Mouse (Mus musculus) midbrain, embryonic 14.5 days (tissue): ENCODE measurements around the gene Cwh43. TPM values are rescaled to one million over a fixed set of nuclear protein-coding genes. Genes with fewer than 3 reads are reported as not detected.

Source experiments
- ATAC-seq: fragments of 200-750 bp; cut with Nextera tagmentation; 2 replicates; pipeline ENCODE4 v1.8.0; 2017; ENCODE audit warnings: moderate number of reproducible peaks, moderate library complexity; ENCODE audit not compliant: low FRiP score, low TSS enrichment
- DNase-seq: peaks from one replicate; pipeline ENCODE4 v3.0.0-alpha.2; 2015
- H3K27ac ChIP-seq: fragments of 300-500 bp; sonication (generic); replicated peaks from 2 replicates; pipeline ENCODE4 v1.5.1; 2014; ENCODE audit warnings: mild to moderate bottlenecking, low read depth, low read length, moderate library complexity
- H3K27me3 ChIP-seq: fragments of 300-500 bp; sonication (generic); 2 replicates; pipeline ENCODE4 v1.6.1; 2014; ENCODE audit warnings: low read length, control low read depth, mixed read lengths; ENCODE audit not compliant: control insufficient read depth, insufficient read depth
- H3K36me3 ChIP-seq: fragments of 300-500 bp; sonication (generic); 2 replicates; pipeline ENCODE4 v1.6.1; 2014; ENCODE audit warnings: low read length, control low read depth; ENCODE audit not compliant: control insufficient read depth, insufficient read depth
- H3K4me1 ChIP-seq: fragments of 300-500 bp; sonication (generic); 2 replicates; pipeline ENCODE4 v1.6.1; 2014; ENCODE audit warnings: mild to moderate bottlenecking, antibody characterized with exemption, low read length, control low read depth; ENCODE audit not compliant: control insufficient read depth, insufficient read depth
- H3K4me2 ChIP-seq: fragments of 300-500 bp; sonication (generic); 2 replicates; pipeline ENCODE4 v1.6.1; 2014; ENCODE audit warnings: mild to moderate bottlenecking, low read length, moderate library complexity
- H3K4me3 ChIP-seq: fragments of 300-500 bp; sonication (generic); replicated peaks from 2 replicates; pipeline ENCODE4 v1.5.1; 2014; ENCODE audit warnings: low read depth, low read length
- H3K9ac ChIP-seq: fragments of 300-500 bp; sonication (generic); replicated peaks from 2 replicates; pipeline ENCODE4 v1.6.1; 2014; ENCODE audit warnings: mild to moderate bottlenecking, low read length, moderate library complexity
- H3K9me3 ChIP-seq: fragments of 300-500 bp; sonication (generic); 2 replicates; pipeline ENCODE4 v1.6.1; 2016; ENCODE audit warnings: low read length, control low read depth, mixed read lengths; ENCODE audit not compliant: control insufficient read depth
- WGBS: fragments of 180-500 bp; shearing (Covaris S2); extraction: QIAGEN DNeasy Blood & Tissue Kit; methylation state at CpG from one replicate; pipeline ENCODE4 v1.1.7; 2014; 5-methylcytosine and 5-hydroxymethylcytosine counted together
- polyA plus RNA-seq: library from polyadenylated mRNA; unstranded; fragments of >200 nt; fragmentation: Nextera tagmentation; extraction: Ambion mirVana; gene quantifications from 2 replicates; pipeline ENCODE4 v1.2.1, GENCODE M21; 2014

The Cwh43 gene
- polyA plus RNA-seq, 1 experiment from 2014 or later: 0.38 TPM

- Histone ChIP-seq H3K4me3 (no peak overlapping the region), H3K4me1 (no peaks in the 10 kb centered on the region), H3K4me2 (no peak overlapping the region), H3K36me3 (no peaks in the 10 kb centered on the region), H3K27me3 (no peaks in the 10 kb centered on the region), H3K9ac (no peak overlapping the region), H3K9me3 (no peaks in the 10 kb centered on the region), H3K27ac (no peak overlapping the region)
- no peak for ATAC-seq
- DNase-seq: no peak
- 80% methylated on average over 7 of the region's 7 CpGs for WGBS
Observed at GRCm38 (mm10) chr5:73434764-73435163, 28.9 kb downstream of the Cwh43 start.

GRCm38 (mm10) chr5:73442176-73442575 lies 36.3 kb downstream of the Cwh43 start:
- ATAC-seq: no peak
- Histone ChIP-seq H3K27me3 (no peaks in the 10 kb centered on the region), H3K9me3 (no peaks in the 10 kb centered on the region), H3K9ac (no peak overlapping the region), H3K4me1 (no peaks in the 10 kb centered on the region), H3K4me2 (no peak overlapping the region), H3K27ac (no peak overlapping the region), H3K36me3 (no peaks in the 10 kb centered on the region), H3K4me3 (no peak overlapping the region)
- WGBS: 85% methylated on average over 9 of the region's 9 CpGs
- no peak for DNase-seq

GRCm38 (mm10) chr5:73450276-73450675 lies 44.4 kb downstream of the Cwh43 start:
- no peak for ATAC-seq
- H3K4me1 ChIP-seq: no peaks in the 10 kb centered on the region
- H3K4me3 ChIP-seq: no peak overlapping the region
- no peak for DNase-seq
- 82% methylated on average over 1 of the region's 1 CpGs for WGBS
- H3K4me2 ChIP-seq: no peak overlapping the region
- H3K27me3 ChIP-seq: no peaks in the 10 kb centered on the region
- no peak overlapping the region for H3K27ac ChIP-seq
- H3K36me3 ChIP-seq: no peaks in the 10 kb centered on the region
- H3K9ac ChIP-seq: no peak overlapping the region
- H3K9me3 ChIP-seq: no peaks in the 10 kb centered on the region

- Histone ChIP-seq H3K27me3 (no peaks in the 10 kb centered on the region), H3K27ac (no peak overlapping the region), H3K4me2 (no peak overlapping the region), H3K4me1 (no peaks in the 10 kb centered on the region), H3K4me3 (no peak overlapping the region), H3K9ac (no peak overlapping the region), H3K36me3 (no peaks in the 10 kb centered on the region), H3K9me3 (no peaks in the 10 kb centered on the region)
- 83% methylated on average over 2 of the region's 2 CpGs for WGBS
- DNase-seq: no peak
- ATAC-seq: no peak
Observed at GRCm38 (mm10) chr5:73454502-73455306, 48.8 kb downstream of the Cwh43 start.

GRCm38 (mm10) chr5:73455307-73455687 lies 49.4 kb downstream of the Cwh43 start:
- Histone ChIP-seq H3K27me3 (no peaks in the 10 kb centered on the region), H3K4me3 (no peak overlapping the region), H3K4me2 (no peak overlapping the region), H3K4me1 (no peaks in the 10 kb centered on the region), H3K27ac (no peak overlapping the region), H3K9me3 (no peaks in the 10 kb centered on the region), H3K36me3 (no peaks in the 10 kb centered on the region), H3K9ac (no peak overlapping the region)
- DNase-seq (no peak), ATAC-seq (no peak)
- WGBS: 87% methylated on average over 5 of the region's 5 CpGs

- no peaks in the 10 kb centered on the region for H3K27me3 ChIP-seq
- ATAC-seq: no peak
- H3K36me3 ChIP-seq: no peaks in the 10 kb centered on the region
- no peak overlapping the region for H3K4me3 ChIP-seq
- H3K9me3 ChIP-seq: no peaks in the 10 kb centered on the region
- H3K27ac ChIP-seq: no peak overlapping the region
- WGBS: 88% methylated on average over 16 of the region's 16 CpGs
- H3K4me1 ChIP-seq: no peaks in the 10 kb centered on the region
- H3K9ac ChIP-seq: no peak overlapping the region
- no peak for DNase-seq
- no peak overlapping the region for H3K4me2 ChIP-seq
Observed at GRCm38 (mm10) chr5:73468462-73469433, 62.9 kb downstream of the Cwh43 start.

GRCm38 (mm10) chr5:73474412-73475405 lies 68.8 kb downstream of the Cwh43 start:
- Histone ChIP-seq H3K27ac (no peak overlapping the region), H3K27me3 (no peaks in the 10 kb centered on the region), H3K4me2 (no peak overlapping the region), H3K4me3 (no peak overlapping the region), H3K36me3 (no peaks in the 10 kb centered on the region), H3K9ac (no peak overlapping the region), H3K4me1 (no peaks in the 10 kb centered on the region), H3K9me3 (no peaks in the 10 kb centered on the region)
- 89% methylated on average over 20 of the region's 20 CpGs for WGBS
- no peak for ATAC-seq
- DNase-seq: no peak

- H3K4me2 ChIP-seq: no peak within 1 kb of the TSS
- H3K36me3 ChIP-seq: no peaks in the 10 kb centered on the region
- no peaks in the 10 kb centered on the region for H3K27me3 ChIP-seq
- no peak within 1 kb of the TSS for H3K27ac ChIP-seq
- WGBS: 88% methylated on average over 7 of the region's 7 CpGs
- ATAC-seq: no peak
- no peak within 1 kb of the TSS for H3K4me3 ChIP-seq
- H3K4me1 ChIP-seq: no peaks in the 10 kb centered on the region
- no peak for DNase-seq
- no peak within 1 kb of the TSS for H3K9ac ChIP-seq
- H3K9me3 ChIP-seq: no peaks in the 10 kb centered on the region
Observed at GRCm38 (mm10) chr5:73480700-73481099, 74.8 kb downstream of the Cwh43 start, which contains the start of gene Dcun1d4. Dcun1d4 (plus strand) TSS chr5:73481000.
